Mouse (Mus musculus) MEL (cell line): ENCODE data around the gene Ska2. TPM values are rescaled to one million over a fixed set of nuclear protein-coding genes. Genes with fewer than 3 reads are reported as not detected.
A peak's percentile ranks its signal among the peaks of the same experiment; 100 is the strongest.

Experiments used
- DNase-seq: peaks from one replicate; pipeline ENCODE4 v3.0.0; 2011; ENCODE audit warnings: low read depth, low spot score
- H3K27ac ChIP-seq: 2 replicates; pipeline ENCODE4 v1.5.1; 2012; ENCODE audit warnings: low read depth, mild to moderate bottlenecking, control low read depth, low read length, moderate library complexity; ENCODE audit not compliant: control insufficient read depth
- H3K27me3 ChIP-seq, 2 experiments: fragments of 150-350 bp in 1 of 2; sonication (generic) in 1 of 2; 2 replicates each; pipeline ENCODE4 v1.6.1; 2012; ENCODE audit warnings: low read length in 2 of 2, mild to moderate bottlenecking in 2 of 2, improper control_type of control experiment in 1 of 2, moderate library complexity in 1 of 2; ENCODE audit not compliant: insufficient read depth in 2 of 2, control insufficient read depth in 1 of 2
- H3K36me3 ChIP-seq, 2 experiments: 2 replicates each; pipeline ENCODE4 v1.6.1; 2012 to 2014; ENCODE audit warnings: low read length in 2 of 2, improper control_type of control experiment in 1 of 2, inconsistent platforms in 1 of 2, mild to moderate bottlenecking in 1 of 2; ENCODE audit not compliant: insufficient read depth in 2 of 2, control insufficient read depth in 1 of 2
- H3K4me1 ChIP-seq, 2 experiments: fragments of 150-350 bp in 1 of 2; sonication (generic) in 1 of 2; 2 replicates each; pipeline ENCODE4 v1.6.1; 2012; ENCODE audit warnings: low read length in 2 of 2, improper control_type of control experiment in 1 of 2, mild to moderate bottlenecking in 1 of 2; ENCODE audit not compliant: insufficient read depth in 2 of 2, control insufficient read depth in 1 of 2
- H3K4me3 ChIP-seq, 2 experiments: fragments of 150-350 bp in 1 of 2; sonication (generic) in 1 of 2; 2 replicates each; pipeline ENCODE4 v1.5.1; 2012; ENCODE audit warnings: low read depth in 2 of 2, low read length in 2 of 2, mild to moderate bottlenecking in 2 of 2, moderate library complexity in 2 of 2, control low read depth in 1 of 2, improper control_type of control experiment in 1 of 2; ENCODE audit not compliant: control insufficient read depth in 1 of 2, insufficient read depth in 1 of 2
- H3K79me2 ChIP-seq: 2 replicates; pipeline ENCODE4 v1.6.1; 2012; ENCODE audit warnings: mild to moderate bottlenecking, low read length, moderate library complexity; ENCODE audit not compliant: control insufficient read depth, poor library complexity, insufficient read depth
- H3K9ac ChIP-seq: 2 replicates; pipeline ENCODE4 v1.6.1; 2012; ENCODE audit warnings: low read depth, mild to moderate bottlenecking, control low read depth, low read length, moderate library complexity; ENCODE audit not compliant: control insufficient read depth, poor library complexity, severe bottlenecking
- H3K9me3 ChIP-seq: fragments of 150-350 bp; sonication (generic); replicated peaks from 2 replicates; pipeline ENCODE4 v1.6.1; 2012; ENCODE audit warnings: mild to moderate bottlenecking, low read length, improper control_type of control experiment, moderate library complexity; ENCODE audit not compliant: insufficient read depth
- BHLHE40 ChIP-seq: IDR thresholded peaks from 2 replicates; pipeline ENCODE4 v1.6.1; 2012; ENCODE audit warnings: low read depth, mild to moderate bottlenecking, inconsistent platforms, low read length, improper control_type of control experiment, borderline replicate concordance
- CHD1 ChIP-seq: IDR thresholded peaks from 2 replicates; pipeline ENCODE4 v1.6.1; 2012; ENCODE audit warnings: low read depth, mild to moderate bottlenecking, inconsistent platforms, low read length, improper control_type of control experiment
- CHD2 ChIP-seq: IDR thresholded peaks from 2 replicates; pipeline ENCODE4 v1.6.1; 2011; ENCODE audit warnings: low read length, improper control_type of control experiment
- CTCF ChIP-seq, 3 experiments: IDR thresholded peaks in 2 of 3; conservative IDR thresholded peaks in 1 of 3; 2 replicates each; pipeline ENCODE4 v1.5.1; 2011 to 2012; ENCODE audit warnings: low read length in 3 of 3, low read depth in 2 of 3, mild to moderate bottlenecking in 2 of 3, improper control_type of control experiment in 1 of 3, inconsistent platforms in 1 of 3, mixed read lengths in 1 of 3, moderate library complexity in 1 of 3; ENCODE audit not compliant: control insufficient read depth in 1 of 3, insufficient read depth in 1 of 3, poor library complexity in 1 of 3, severe bottlenecking in 1 of 3
- E2F4 ChIP-seq: IDR thresholded peaks from 2 replicates; pipeline ENCODE4 v1.6.1; 2011; ENCODE audit warnings: low read depth, low read length, improper control_type of control experiment, borderline replicate concordance
- ELF1 ChIP-seq: IDR thresholded peaks from 2 replicates; pipeline ENCODE4 v1.6.1; 2014; ENCODE audit warnings: low read depth, mild to moderate bottlenecking, inconsistent platforms, low read length, improper control_type of control experiment, moderate library complexity
- EP300 ChIP-seq, 2 experiments: IDR thresholded peaks; 2 replicates each; pipeline ENCODE4 v1.6.1; 2011; ENCODE audit warnings: improper control_type of control experiment in 2 of 2, low read length in 2 of 2, low read depth in 1 of 2, mild to moderate bottlenecking in 1 of 2
- ETS1 ChIP-seq: IDR thresholded peaks from 2 replicates; pipeline ENCODE4 v1.6.1; 2012; ENCODE audit warnings: low read depth, mild to moderate bottlenecking, inconsistent platforms, low read length, improper control_type of control experiment, moderate library complexity
- GABPA ChIP-seq: IDR thresholded peaks from 2 replicates; pipeline ENCODE4 v1.6.1; 2012; ENCODE audit warnings: low read depth, mild to moderate bottlenecking, inconsistent platforms, low read length, improper control_type of control experiment, moderate library complexity
- GATA1 ChIP-seq: IDR thresholded peaks from 2 replicates; pipeline ENCODE4 v1.6.1; 2011; ENCODE audit warnings: low read depth, low read length, improper control_type of control experiment
- HCFC1 ChIP-seq: IDR thresholded peaks from 2 replicates; pipeline ENCODE4 v1.6.1; 2012; ENCODE audit warnings: low read depth, mild to moderate bottlenecking, inconsistent platforms, low read length, improper control_type of control experiment, moderate library complexity
- KAT2A ChIP-seq: conservative IDR thresholded peaks from 2 replicates; pipeline ENCODE4 v1.6.1; 2012; ENCODE audit warnings: low read depth, low read length, improper control_type of control experiment, inconsistent platforms
- MAFK ChIP-seq: IDR thresholded peaks from 2 replicates; pipeline ENCODE4 v1.6.1; 2011; ENCODE audit warnings: low read depth, mild to moderate bottlenecking, low read length, improper control_type of control experiment, borderline replicate concordance
- MAZ ChIP-seq: IDR thresholded peaks from 2 replicates; pipeline ENCODE4 v1.6.1; 2012; ENCODE audit warnings: low read depth, mild to moderate bottlenecking, inconsistent platforms, low read length, improper control_type of control experiment
- MXI1 ChIP-seq: IDR thresholded peaks from 2 replicates; pipeline ENCODE4 v1.6.1; 2011; ENCODE audit warnings: mild to moderate bottlenecking, low read depth, low read length, improper control_type of control experiment
- MYB ChIP-seq: IDR thresholded peaks from 2 replicates; pipeline ENCODE4 v1.6.1; 2011; ENCODE audit warnings: mild to moderate bottlenecking, low read depth, low read length, improper control_type of control experiment
- MYC ChIP-seq: IDR thresholded peaks from 2 replicates; pipeline ENCODE4 v1.6.1; 2011; ENCODE audit warnings: low read depth, mild to moderate bottlenecking, low read length, improper control_type of control experiment, moderate library complexity
- NELFE ChIP-seq: IDR thresholded peaks from 2 replicates; pipeline ENCODE4 v1.6.1; 2011; ENCODE audit warnings: low read depth, low read length, improper control_type of control experiment
- NRF1 ChIP-seq: IDR thresholded peaks from 2 replicates; pipeline ENCODE4 v1.6.1; 2014; ENCODE audit warnings: low read depth, mild to moderate bottlenecking, inconsistent platforms, low read length, improper control_type of control experiment, moderate library complexity; ENCODE audit not compliant: poor library complexity, insufficient read depth, severe bottlenecking
- POLR2A ChIP-seq, 2 experiments: IDR thresholded peaks; 2 replicates each; pipeline ENCODE4 v1.6.1; 2011 to 2012; ENCODE audit warnings: low read length in 2 of 2, mild to moderate bottlenecking in 2 of 2, control low read depth in 1 of 2, improper control_type of control experiment in 1 of 2, low read depth in 1 of 2, moderate library complexity in 1 of 2; ENCODE audit not compliant: control insufficient read depth in 1 of 2, insufficient read depth in 1 of 2, poor library complexity in 1 of 2
- POLR2AphosphoS2 ChIP-seq: IDR thresholded peaks from 2 replicates; pipeline ENCODE4 v1.6.1; 2011; ENCODE audit warnings: low read length, improper control_type of control experiment
- POLR2AphosphoS5 ChIP-seq: IDR thresholded peaks from 2 replicates; pipeline ENCODE4 v1.6.1; 2012; ENCODE audit warnings: low read depth, borderline replicate concordance, mild to moderate bottlenecking, inconsistent platforms, low read length, moderate library complexity, mixed read lengths
- RAD21 ChIP-seq: IDR thresholded peaks from 2 replicates; pipeline ENCODE4 v1.6.1; 2011; ENCODE audit warnings: mild to moderate bottlenecking, low read depth, low read length, improper control_type of control experiment
- RCOR1 ChIP-seq: IDR thresholded peaks from 2 replicates; pipeline ENCODE4 v1.6.1; 2012; ENCODE audit warnings: low read depth, mild to moderate bottlenecking, inconsistent platforms, low read length, improper control_type of control experiment
- SIN3A ChIP-seq: IDR thresholded peaks from 2 replicates; pipeline ENCODE4 v1.6.1; 2012; ENCODE audit warnings: low read length, improper control_type of control experiment, inconsistent platforms
- SMC3 ChIP-seq: IDR thresholded peaks from 2 replicates; pipeline ENCODE4 v1.6.1; 2011; ENCODE audit warnings: low read depth, low read length, improper control_type of control experiment
- TAL1 ChIP-seq: IDR thresholded peaks from 2 replicates; pipeline ENCODE4 v1.6.1; 2012; ENCODE audit warnings: mild to moderate bottlenecking, inconsistent platforms, low read length, moderate library complexity, mixed read lengths
- TBP ChIP-seq: IDR thresholded peaks from 2 replicates; pipeline ENCODE4 v1.8.0; 2011; ENCODE audit warnings: low read depth, low read length, improper control_type of control experiment
- TCF12 ChIP-seq: IDR thresholded peaks from 2 replicates; pipeline ENCODE4 v1.6.1; 2014; ENCODE audit warnings: low read depth, mild to moderate bottlenecking, inconsistent platforms, low read length, improper control_type of control experiment, moderate library complexity
- UBTF ChIP-seq: IDR thresholded peaks from 2 replicates; pipeline ENCODE4 v1.6.1; 2012; ENCODE audit warnings: low read depth, mild to moderate bottlenecking, inconsistent platforms, low read length, improper control_type of control experiment, moderate library complexity, borderline replicate concordance; ENCODE audit not compliant: insufficient read depth
- USF1 ChIP-seq: IDR thresholded peaks from 2 replicates; pipeline ENCODE4 v1.6.1; 2014; ENCODE audit warnings: low read depth, mild to moderate bottlenecking, inconsistent platforms, low read length, improper control_type of control experiment, moderate library complexity
- USF2 ChIP-seq, 2 experiments: IDR thresholded peaks; 2 replicates each; pipeline ENCODE4 v1.6.1; 2011 to 2012; ENCODE audit warnings: improper control_type of control experiment in 2 of 2, low read length in 2 of 2, borderline replicate concordance in 1 of 2, inconsistent platforms in 1 of 2, low read depth in 1 of 2, mild to moderate bottlenecking in 1 of 2; ENCODE audit not compliant: insufficient read depth in 1 of 2
- ZC3H11A ChIP-seq: IDR thresholded peaks from 2 replicates; pipeline ENCODE4 v1.6.1; 2012; ENCODE audit warnings: low read depth, mild to moderate bottlenecking, inconsistent platforms, low read length, improper control_type of control experiment
- ZKSCAN1 ChIP-seq: IDR thresholded peaks from 2 replicates; pipeline ENCODE4 v1.6.1; 2012; ENCODE audit warnings: low read depth, mild to moderate bottlenecking, inconsistent platforms, low read length, improper control_type of control experiment, moderate library complexity
- ZMIZ1 ChIP-seq: IDR thresholded peaks from 2 replicates; pipeline ENCODE4 v1.6.1; 2012; ENCODE audit warnings: low read depth, mild to moderate bottlenecking, inconsistent platforms, low read length, improper control_type of control experiment, moderate library complexity
- ZNF384 ChIP-seq: IDR thresholded peaks from 2 replicates; pipeline ENCODE4 v1.6.1; 2012; ENCODE audit warnings: low read depth, mild to moderate bottlenecking, inconsistent platforms, low read length, improper control_type of control experiment
- polyA plus RNA-seq, 2 experiments: library from polyadenylated mRNA; stranded (reverse) in 1 of 2; unstranded in 1 of 2; fragments of >175 nt in 1 of 2; fragments of >200 nt in 1 of 2; gene quantifications; 2 replicates each; pipeline versions ENCODE4 v1.2.1 to v1.2.4; 2012; ENCODE audit warnings: low replicate concordance in 2 of 2, low read depth in 1 of 2; ENCODE audit not compliant: insufficient read length in 2 of 2, insufficient read depth in 1 of 2, missing spikeins in 1 of 2
- total RNA-seq: library from RNA; depleted of rRNA; stranded (reverse); fragments of 300-350 nt; gene quantifications from 2 replicates; pipeline ENCODE4 v1.2.3, GENCODE M21; 2012

The Ska2 gene
- total and polyA plus RNA-seq, 3 experiments, result 21.3 to 24.8 TPM; not detected in 1

DNA sequence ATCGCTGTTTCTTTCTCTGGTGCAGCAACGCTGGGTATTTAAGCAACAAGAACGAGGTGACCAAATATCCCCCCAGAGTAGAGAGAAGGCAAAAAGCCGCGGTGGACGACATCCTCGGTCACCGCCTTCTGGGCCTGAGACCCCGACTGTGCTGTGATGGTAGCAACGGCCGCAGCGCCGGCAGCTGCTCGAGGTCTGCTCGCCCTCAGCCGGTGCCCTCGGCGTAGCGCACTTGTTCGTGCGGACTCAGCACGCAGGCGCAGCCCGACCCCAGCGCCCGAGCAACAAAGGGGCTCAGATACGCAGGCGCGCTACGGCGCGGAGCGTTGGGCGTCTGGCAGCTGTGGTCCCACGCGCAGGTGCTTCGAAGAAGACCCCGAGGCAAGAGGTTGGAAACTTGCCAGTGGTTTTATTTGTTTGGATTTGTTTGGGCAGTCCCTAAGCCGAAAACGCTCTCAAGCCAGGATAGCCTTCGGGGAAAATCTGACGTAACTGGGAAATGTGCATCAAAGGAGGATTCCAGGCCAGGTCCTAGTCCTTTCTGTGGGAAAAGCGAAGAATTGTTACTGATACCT is 35.1 kb upstream of the Ska2 start, which contains the start of gene Gdpd1:
Gdpd1 (minus strand) TSS at position 197 of the 575 bp plus-strand sequence.
- H3K79me2 ChIP-seq, result peaks cover 2% of the 10 kb centered on the region; the same call in 1 of the 2 replicates
- H3K36me3 ChIP-seq, result peaks cover 5 to 11% of the 10 kb centered on the region in 2 experiments
- H3K9ac ChIP-seq, result peak within 1 kb of the TSS; percentile 74
- H3K4me1 ChIP-seq, result peaks cover 4 to 9% of the 10 kb centered on the region in 2 experiments
- DNase-seq, result peak; percentile 98
- no peaks in the 10 kb centered on the region for H3K27me3 ChIP-seq
- peak within 1 kb of the TSS; percentile 38 for H3K27ac ChIP-seq
- peak within 1 kb of the TSS; percentile 78 to 91 for H3K4me3 ChIP-seq
- no peaks in the 10 kb centered on the region for H3K9me3 ChIP-seq
- peak; percentile 93 for TF ChIP-seq ZMIZ1
- TF ChIP-seq MAZ, result no peak
- TF ChIP-seq MAFK, result no peak
- TF ChIP-seq ETS1, result peak; percentile 60; the same call in 1 of the 2 replicates
- peak; percentile 21 for TF ChIP-seq RAD21
- TF ChIP-seq MYC, result 0 out of 2 replicates have a peak, but pooled peaks have one; percentile 25
- TF ChIP-seq ZKSCAN1, result no peak
- TF ChIP-seq MXI1, result peak; percentile 73
- no peak for TF ChIP-seq RCOR1
- peak; percentile 97 for TF ChIP-seq POLR2AphosphoS2
- TF ChIP-seq ELF1, result no peak; the same call in 1 of the 2 replicates
- peak; percentile 43; the same call in 1 of the 2 replicates for TF ChIP-seq KAT2A
- TF ChIP-seq SIN3A, result peak; percentile 78
- TF ChIP-seq EP300 (IDR thresholded peaks at IDR 0.05; ENCODE audit: low read depth in 1 of 2, low read length in 2 of 2), result peak; percentile 4 to 37; a peak in 1 of 4 replicates
- TF ChIP-seq ZC3H11A, result peak; percentile 24; the same call in 1 of the 2 replicates
- TF ChIP-seq GATA1, result peak; percentile 95
- peak; percentile 63 for TF ChIP-seq MYB
- TF ChIP-seq CTCF (IDR thresholded peaks at IDR 0.05 in 2 of 3, conservative IDR thresholded peaks at IDR 0.05 in 1 of 3; ENCODE audit: control insufficient read depth in 1 of 3, insufficient read depth in 1 of 3, low read depth in 2 of 3, low read length in 3 of 3, poor library complexity in 1 of 3, severe bottlenecking in 1 of 3), result peak in 2 of 3 experiments; percentile 33 to 35; a peak in 3 of 6 replicates
- peak; percentile 81 for TF ChIP-seq TCF12
- peak; percentile 81 for TF ChIP-seq TBP
- TF ChIP-seq HCFC1, result peak; percentile 75
- TF ChIP-seq CHD1, result no peak
- TF ChIP-seq NELFE, result peak; percentile 96
- peak; percentile 98 for TF ChIP-seq NRF1
- peak; percentile 90 to 97 for TF ChIP-seq POLR2A (IDR thresholded peaks at IDR 0.05; ENCODE audit: control insufficient read depth in 1 of 2, insufficient read depth in 1 of 2, low read depth in 1 of 2, low read length in 2 of 2, poor library complexity in 1 of 2)
- no peak for TF ChIP-seq E2F4
- TF ChIP-seq BHLHE40, result peak; percentile 58; the same call in 1 of the 2 replicates
- no peak for TF ChIP-seq POLR2AphosphoS5
- no peak for TF ChIP-seq GABPA
- TF ChIP-seq TAL1, result no peak
- peak; percentile 39 for TF ChIP-seq USF1
- 0 out of 2 replicates have a peak, but pooled peaks have one; percentile 79 for TF ChIP-seq UBTF
- TF ChIP-seq SMC3, result no peak
- no peak for TF ChIP-seq USF2 (IDR thresholded peaks at IDR 0.05; ENCODE audit: borderline replicate concordance in 1 of 2, insufficient read depth in 1 of 2, low read depth in 1 of 2, low read length in 2 of 2)
- TF ChIP-seq CHD2, result no peak
- TF ChIP-seq ZNF384, result 0 out of 2 replicates have a peak, but pooled peaks have one; percentile 9
